Mouse (Mus musculus) myocyte (in vitro differentiated cells): Measurements from ENCODE around the gene Trim28. TPM values are rescaled to one million over a fixed set of nuclear protein-coding genes. Genes with fewer than 3 reads are reported as not detected.
"Not testable (repeated sequence)": the region's sequence is repeated elsewhere in the genome, so short reads cannot be mapped to it uniquely, and the experiment has no call there.

Source experiments
- H3K27me3 ChIP-seq: one replicate; pipeline ENCODE4 v1.6.1; 2011; ENCODE audit not compliant: control insufficient read depth, insufficient read depth, insufficient read length
- H3K36me3 ChIP-seq: one replicate; pipeline ENCODE4 v1.6.1; 2011; ENCODE audit not compliant: control insufficient read depth, insufficient read depth
- H3K4me2 ChIP-seq: one replicate; pipeline ENCODE4 v1.6.1; 2011; ENCODE audit warnings: low read depth, control low read depth
- H3K4me3 ChIP-seq: one replicate; pipeline ENCODE4 v1.5.1; 2011; ENCODE audit warnings: mild to moderate bottlenecking, control low read depth, moderate library complexity
- H3K79me2 ChIP-seq: one replicate; pipeline ENCODE4 v1.6.1; 2011; ENCODE audit not compliant: control insufficient read depth, insufficient read depth
- H3ac ChIP-seq: one replicate; pipeline ENCODE4 v1.6.1; 2011; ENCODE audit not compliant: control insufficient read depth, insufficient read length
- CEBPB ChIP-seq: IDR thresholded peaks from 2 replicates; pipeline ENCODE4 v1.6.1; 2011; ENCODE audit warnings: mild to moderate bottlenecking, moderate library complexity; ENCODE audit not compliant: poor library complexity, insufficient read depth, severe bottlenecking
- E2F4 ChIP-seq: IDR thresholded peaks from one replicate; pipeline ENCODE4 v1.6.1; 2011; ENCODE audit warnings: mild to moderate bottlenecking, control low read depth, moderate library complexity; ENCODE audit not compliant: insufficient read depth
- MAX ChIP-seq: IDR thresholded peaks from one replicate; pipeline ENCODE4 v1.6.1; 2011; ENCODE audit warnings: low read depth, mild to moderate bottlenecking, control low read depth
- MYOD1 ChIP-seq, 3 experiments: IDR thresholded peaks; one replicate each; pipeline ENCODE4 v1.6.1; 2011; ENCODE audit warnings: control low read depth in 2 of 3, low read depth in 2 of 3, mild to moderate bottlenecking in 2 of 3, moderate library complexity in 1 of 3; ENCODE audit not compliant: insufficient read length in 2 of 3, control insufficient read depth in 1 of 3
- MYOG ChIP-seq, 3 experiments: IDR thresholded peaks; one replicate each; pipeline ENCODE4 v1.6.1; 2011; ENCODE audit warnings: control low read depth in 2 of 3, low read depth in 2 of 3, mild to moderate bottlenecking in 2 of 3; ENCODE audit not compliant: insufficient read length in 2 of 3, control insufficient read depth in 1 of 3, insufficient read depth in 1 of 3
- POLR2A ChIP-seq: IDR thresholded peaks from one replicate; pipeline ENCODE4 v1.6.1; 2011; ENCODE audit warnings: low read depth, mild to moderate bottlenecking, control low read depth, moderate library complexity; ENCODE audit not compliant: insufficient read length
- POLR2AphosphoS2 ChIP-seq: IDR thresholded peaks from one replicate; pipeline ENCODE4 v1.6.1; 2011; ENCODE audit warnings: low read depth, control low read depth; ENCODE audit not compliant: insufficient read length
- REST ChIP-seq: IDR thresholded peaks from one replicate; pipeline ENCODE4 v1.6.1; 2011; ENCODE audit warnings: mild to moderate bottlenecking, control low read depth, moderate library complexity; ENCODE audit not compliant: insufficient read depth, insufficient read length
- SRF ChIP-seq: IDR thresholded peaks from one replicate; pipeline ENCODE4 v1.6.1; 2011; ENCODE audit warnings: low read depth; ENCODE audit not compliant: control insufficient read depth, insufficient read length
- TCF12 ChIP-seq: IDR thresholded peaks from one replicate; pipeline ENCODE4 v1.6.1; 2011; ENCODE audit warnings: mild to moderate bottlenecking, control low read depth; ENCODE audit not compliant: poor library complexity, insufficient read depth, severe bottlenecking
- TCF3 ChIP-seq: IDR thresholded peaks from one replicate; pipeline ENCODE4 v1.6.1; 2011; ENCODE audit warnings: low read depth, control low read depth; ENCODE audit not compliant: insufficient read length
- USF1 ChIP-seq: IDR thresholded peaks from one replicate; pipeline ENCODE4 v1.6.1; 2011; ENCODE audit warnings: low read depth, mild to moderate bottlenecking, control low read depth, moderate library complexity
- polyA plus RNA-seq: library from polyadenylated mRNA; unstranded; fragments of >200 nt; fragmentation: generic; extraction: Trizol; gene quantifications from one replicate; pipeline ENCODE4 v1.2.1, GENCODE M21; 2012; ENCODE audit warnings: missing spikeins

The Trim28 gene
- polyA plus RNA-seq, 1 experiment, result 252 TPM

DNA sequence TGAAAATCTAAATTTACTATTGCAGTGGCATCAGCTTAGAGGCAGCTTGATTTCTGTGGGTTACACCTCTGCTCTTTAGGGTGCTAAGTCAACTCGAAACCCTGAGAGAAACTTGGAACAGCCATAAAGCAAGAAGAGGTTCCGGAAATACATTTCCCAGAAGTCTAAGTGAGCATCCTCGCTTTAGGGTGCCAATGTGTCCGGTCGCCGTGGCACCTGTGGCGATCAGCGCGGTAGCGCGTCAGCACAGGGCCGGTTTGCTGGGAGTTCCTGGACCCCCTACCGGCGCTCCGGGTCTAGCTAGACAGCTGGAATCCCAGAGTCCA, 55.0 kb downstream of the Trim28 start:
- peak overlapping the region; percentile 54 for H3K4me3 ChIP-seq
- TF ChIP-seq SRF (no peak), CEBPB (no peak), TCF3 (no peak), TCF12 (no peak), POLR2AphosphoS2 (no peak), REST (no peak), E2F4 (no peak), MYOG (IDR thresholded peaks at IDR 0.05; ENCODE audit: control insufficient read depth in 1 of 3, insufficient read depth in 1 of 3, insufficient read length in 2 of 3, low read depth in 2 of 3) (no peak), POLR2A (no peak), USF1 (no peak), MAX (no peak), MYOD1 (IDR thresholded peaks at IDR 0.05; ENCODE audit: control insufficient read depth in 1 of 3, insufficient read length in 2 of 3, low read depth in 2 of 3) (no peak)

DNA sequence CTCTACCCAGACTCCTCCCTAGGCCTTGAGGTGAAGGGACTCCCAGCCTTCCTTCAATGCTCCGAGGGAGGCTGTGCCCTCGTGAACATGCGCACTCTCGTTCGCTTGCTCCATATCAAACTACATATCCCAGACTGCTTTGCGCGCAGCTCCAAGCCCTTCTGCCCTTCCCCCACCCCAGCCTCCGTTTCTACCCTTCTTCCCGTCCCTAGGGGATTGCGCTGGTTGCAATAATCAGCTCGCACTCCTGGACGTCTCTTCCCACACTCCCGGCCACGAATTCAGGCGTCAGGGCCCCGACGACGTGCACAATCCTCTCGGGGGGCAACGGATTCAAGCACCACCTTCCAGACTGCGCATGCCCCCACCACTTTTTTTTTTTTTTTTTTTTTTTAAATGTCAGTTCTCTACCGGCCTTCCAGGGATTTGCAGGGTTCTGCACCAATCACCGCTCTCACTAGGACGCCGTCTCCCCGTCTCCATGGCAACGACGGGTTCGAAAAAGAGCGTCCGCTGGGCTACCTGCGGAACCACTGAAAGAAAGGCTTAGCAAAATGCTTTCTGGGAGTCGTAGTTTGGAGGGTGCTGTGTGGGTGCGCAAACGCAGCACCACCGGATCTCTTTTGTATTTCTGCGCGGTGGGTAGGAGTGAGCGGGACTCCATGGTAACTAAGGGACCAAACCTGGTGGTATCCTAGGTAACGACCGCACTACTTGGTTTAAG, 55.5 kb downstream of the Trim28 start, which contains the start of gene Mzf1:
TSS of gene Mzf1 (minus strand) at position 478 of the 724 bp plus-strand sequence.
- Histone ChIP-seq H3K79me2 (no peaks in the 10 kb centered on the region), H3K4me3 (peak within 1 kb of the TSS; percentile 54), H3ac (peak within 1 kb of the TSS; percentile 61), H3K36me3 (no peaks in the 10 kb centered on the region), H3K4me2 (peak within 1 kb of the TSS; percentile 90), H3K27me3 (no peaks in the 10 kb centered on the region)
- no peak for TF ChIP-seq TCF3
- peak; percentile 60 for TF ChIP-seq POLR2A

More for the DNA sequence above, 55.0 kb downstream of the Trim28 start:
- H3ac ChIP-seq, result peak overlapping the region; percentile 61
- H3K36me3 ChIP-seq, result no peaks in the 10 kb centered on the region
- H3K4me2 ChIP-seq, result peak overlapping the region; percentile 90
- no peaks in the 10 kb centered on the region for H3K27me3 ChIP-seq
- H3K79me2 ChIP-seq, result no peaks in the 10 kb centered on the region

DNA sequence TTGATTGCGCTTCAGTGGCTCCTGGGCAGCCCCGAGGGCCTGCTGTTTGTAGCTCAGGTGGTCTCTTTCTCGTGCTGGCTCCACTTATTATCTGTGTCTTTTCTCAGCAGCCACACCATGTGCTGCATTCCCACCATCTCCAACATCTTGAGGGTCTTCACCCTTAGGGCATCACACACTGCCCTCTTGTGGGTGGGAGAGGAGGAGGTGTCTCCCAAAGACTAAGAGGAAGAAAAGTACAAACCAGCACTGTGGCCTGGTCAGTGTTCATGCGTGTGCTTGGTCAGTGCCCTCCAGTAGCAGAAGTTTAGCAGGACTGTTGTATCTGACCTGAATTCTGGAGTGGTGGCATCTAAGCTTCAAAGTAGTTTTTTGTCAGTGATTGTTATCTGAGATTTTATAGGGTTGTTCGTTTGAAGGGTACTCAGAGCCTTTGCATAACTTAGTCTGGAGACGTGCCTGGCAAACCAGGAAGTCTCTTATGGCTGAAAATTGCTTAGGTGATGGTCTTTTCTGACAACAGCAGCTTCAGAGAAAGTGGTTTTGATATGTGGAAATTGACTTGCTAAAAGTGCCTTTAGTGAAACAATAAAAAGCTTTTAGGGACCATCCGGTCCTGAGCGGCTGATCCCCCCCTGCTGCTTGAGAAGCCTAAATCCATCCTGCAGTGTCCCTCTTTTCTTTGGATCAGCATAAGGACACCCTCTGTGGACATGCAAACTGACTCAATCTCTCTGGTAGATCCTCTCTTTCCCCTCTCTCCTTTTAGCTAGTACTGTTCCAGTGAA, 58.2 kb downstream of the Trim28 start:
- no peak overlapping the region for H3K4me2 ChIP-seq
- no peaks in the 10 kb centered on the region for H3K27me3 ChIP-seq
- H3K79me2 ChIP-seq, result no peaks in the 10 kb centered on the region
- no peak overlapping the region for H3ac ChIP-seq
- TF ChIP-seq CEBPB, result no peak
- no peak for TF ChIP-seq E2F4
- no peak for TF ChIP-seq POLR2AphosphoS2
- TF ChIP-seq MYOD1 (IDR thresholded peaks at IDR 0.05; ENCODE audit: control insufficient read depth in 1 of 3, insufficient read length in 2 of 3, low read depth in 2 of 3), result no peak
- TF ChIP-seq TCF3, result no peak
- TF ChIP-seq MAX, result no peak
- no peak for TF ChIP-seq POLR2A
- no peak for TF ChIP-seq USF1
- TF ChIP-seq REST, result no peak
- TF ChIP-seq TCF12, result no peak
- TF ChIP-seq SRF, result no peak
- no peak overlapping the region for H3K4me3 ChIP-seq
- H3K36me3 ChIP-seq, result no peaks in the 10 kb centered on the region

DNA sequence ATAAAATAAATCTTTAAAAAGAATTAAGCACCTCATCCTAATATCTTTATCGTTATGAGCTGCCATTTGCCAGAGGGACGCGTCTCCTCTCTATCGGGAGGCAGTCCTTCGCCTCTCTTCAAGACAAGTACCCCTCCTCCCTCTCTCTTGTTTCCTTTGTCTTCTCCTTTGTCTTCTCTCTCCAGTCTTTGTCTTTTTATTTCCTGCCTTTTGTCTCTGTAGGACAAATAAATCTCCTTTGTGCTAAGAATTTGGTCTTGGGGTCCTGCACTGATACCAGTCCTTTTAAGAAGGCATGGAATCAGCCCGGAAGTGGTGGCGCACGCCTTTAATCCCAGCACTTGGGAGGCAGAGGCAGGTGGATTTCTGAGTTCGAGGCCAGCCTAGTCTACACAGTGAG, 60.6 kb downstream of the Trim28 start:
- Histone ChIP-seq H3K4me2 (no peak overlapping the region), H3K4me3 (no peak overlapping the region), H3K27me3 (no peaks in the 10 kb centered on the region), H3ac (no peak overlapping the region), H3K79me2 (no peaks in the 10 kb centered on the region), H3K36me3 (no peaks in the 10 kb centered on the region)
- no peak for TF ChIP-seq TCF12
- no peak for TF ChIP-seq TCF3

DNA sequence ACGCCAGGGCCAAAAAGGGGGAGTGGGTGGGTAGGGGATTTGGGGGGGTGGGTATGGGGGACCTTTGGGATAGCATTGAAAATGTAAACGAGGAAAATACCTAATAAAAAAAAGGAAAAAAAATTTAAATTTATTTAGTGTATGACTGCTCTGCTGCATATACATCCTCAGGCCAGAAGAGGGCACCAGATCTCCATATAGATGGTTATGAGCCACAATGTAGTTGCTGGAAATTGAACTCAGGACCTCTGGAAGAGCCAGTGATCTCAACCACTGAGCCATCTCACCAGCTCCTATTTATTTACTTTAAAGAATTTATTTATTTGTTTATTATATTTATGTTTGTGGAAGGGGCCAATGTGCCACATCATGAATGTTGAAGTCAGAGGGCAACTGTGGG, 64.5 kb downstream of the Trim28 start:
- not testable (repeated sequence) for H3K4me3 ChIP-seq, H3K36me3 ChIP-seq, H3K79me2 ChIP-seq, H3ac ChIP-seq, H3K4me2 ChIP-seq, H3K27me3 ChIP-seq
